Mouse (Mus musculus) cerebellum, postnatal 36 days (tissue): ENCODE results near the gene Gtsf1.

ENCODE experiments used
- DNase-seq, 2 experiments: peaks; one replicate each; pipeline ENCODE4 v3.0.0; 2021 to 2022; ENCODE audit warnings: mixed read lengths in 2 of 2

The Gtsf1 gene

GRCm38 (mm10) chr15:103377752-103378664 lies 52.3 kb downstream of the Gtsf1 start:
- DNase-seq = no peak

- DNase-seq = no peak
Observed at GRCm38 (mm10) chr15:103376837-103377269, 53.4 kb downstream of the Gtsf1 start.

GRCm38 (mm10) chr15:103375112-103375800 lies 55.0 kb downstream of the Gtsf1 start:
- no peak for DNase-seq

- DNase-seq = no peak
Observed at GRCm38 (mm10) chr15:103372461-103372860, 57.8 kb downstream of the Gtsf1 start.

- DNase-seq = no peak
Observed at GRCm38 (mm10) chr15:103371741-103372140, 58.5 kb downstream of the Gtsf1 start.

- DNase-seq = no peak
Observed at GRCm38 (mm10) chr15:103371208-103371607, 59.1 kb downstream of the Gtsf1 start.

GRCm38 (mm10) chr15:103370462-103370861 lies 59.8 kb downstream of the Gtsf1 start:
- no peak for DNase-seq

GRCm38 (mm10) chr15:103369123-103369522 lies 61.1 kb downstream of the Gtsf1 start:
- DNase-seq = no peak

GRCm38 (mm10) chr15:103368179-103368940 lies 61.9 kb downstream of the Gtsf1 start:
- DNase-seq = no peak

- no peak for DNase-seq
Observed at GRCm38 (mm10) chr15:103366376-103367149, 63.7 kb downstream of the Gtsf1 start, which contains the start of gene Itga5. Gene Itga5 (minus strand): TSS chr15:103366763.

GRCm38 (mm10) chr15:103365471-103366375 lies 64.5 kb downstream of the Gtsf1 start:
- DNase-seq = no peak

GRCm38 (mm10) chr15:103364761-103365160 lies 65.5 kb downstream of the Gtsf1 start:
- DNase-seq = no peak

- no peak for DNase-seq
Observed at GRCm38 (mm10) chr15:103363809-103364208, 66.5 kb downstream of the Gtsf1 start.

GRCm38 (mm10) chr15:103362950-103363349 lies 67.3 kb downstream of the Gtsf1 start:
- DNase-seq = no peak

- no peak for DNase-seq
Observed at GRCm38 (mm10) chr15:103362333-103362732, 67.9 kb downstream of the Gtsf1 start.

- DNase-seq = no peak
Observed at GRCm38 (mm10) chr15:103361269-103361668, 69.0 kb downstream of the Gtsf1 start.

- DNase-seq = peak; percentile 83 to 87
Observed at GRCm38 (mm10) chr15:103359869-103360602, 70.2 kb downstream of the Gtsf1 start.

- no peak for DNase-seq
Observed at GRCm38 (mm10) chr15:103359122-103359510, 71.2 kb downstream of the Gtsf1 start.

- no peak for DNase-seq
Observed at GRCm38 (mm10) chr15:103358278-103359121, 71.8 kb downstream of the Gtsf1 start.
